ENCODE assay signal across 16 mouse cellular contexts in the genomic region with DNA sequence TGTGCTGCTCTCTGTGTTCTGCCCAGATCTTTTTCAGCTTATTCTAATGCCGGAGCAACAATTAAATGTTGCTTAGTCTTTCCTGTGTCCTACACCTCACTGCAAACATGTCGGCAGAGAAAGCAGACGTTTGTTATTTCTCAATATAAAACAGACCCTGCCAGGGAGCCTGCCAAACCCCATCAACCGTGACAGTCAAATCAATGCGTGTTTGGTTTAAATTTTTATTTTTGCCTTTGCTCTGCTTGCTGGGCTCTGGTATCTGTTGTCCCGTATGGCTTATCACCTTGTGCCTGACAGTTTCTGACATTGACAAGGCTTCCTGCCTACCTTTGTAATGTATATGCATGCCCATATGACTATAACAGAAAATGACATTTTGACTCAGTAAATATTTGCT.
A peak's percentile ranks its signal among the peaks of the same experiment; 100 is the strongest.
DNase-seq lines count a peak whose midpoint lies in the region; ATAC-seq lines count a peak whose summit lies in the region.
"Had no signal": no experiment of that assay in that cellular context is flagged by ENCODE, and none has a peak within 500 bp of the region (broad histone marks: within the 10 kb centered on the region; RNA-seq: fewer than 3 reads in every experiment).

No protein-coding gene starts in this region.

- no peak overlapping the region for H3K4me3 ChIP-seq in hindbrain, embryonic 12.5 days
- H3K4me3 ChIP-seq in hindbrain, embryonic 10.5 days, result no peak overlapping the region
- H3K4me3 ChIP-seq in neural tube, embryonic 13.5 days, result no peak overlapping the region
- H3K4me3 ChIP-seq in hindbrain, embryonic 16.5 days (ENCODE audit: low read length), result no peak overlapping the region
- H3K4me3 ChIP-seq: heart, embryonic 12.5 days; limb, embryonic 12.5 days had no signal

- ATAC-seq in hindbrain, embryonic 12.5 days (ENCODE audit: low FRiP score), result peak; percentile 36; the same call in 1 of the 2 replicates
- no peak for ATAC-seq in neural tube, embryonic 13.5 days (ENCODE audit: low read depth)
- ATAC-seq in hindbrain, embryonic 16.5 days, result peak; percentile 32; the same call in 1 of the 2 replicates
- no peak for ATAC-seq in frontal cortex, adult (ENCODE audit: low TSS enrichment)
- ATAC-seq: liver, postnatal 0 days had no signal

- H3K36me3 ChIP-seq in hindbrain, embryonic 12.5 days, result no peaks in the 10 kb centered on the region
- H3K36me3 ChIP-seq in hindbrain, embryonic 10.5 days, result no peaks in the 10 kb centered on the region
- no peaks in the 10 kb centered on the region for H3K36me3 ChIP-seq in neural tube, embryonic 13.5 days
- H3K36me3 ChIP-seq in hindbrain, embryonic 16.5 days (ENCODE audit: control insufficient read depth, insufficient read depth, low read length), result no peaks in the 10 kb centered on the region
- H3K36me3 ChIP-seq: heart, embryonic 12.5 days; limb, embryonic 12.5 days had no signal

- no peaks in the 10 kb centered on the region for H3K27me3 ChIP-seq in hindbrain, embryonic 12.5 days
- H3K27me3 ChIP-seq in hindbrain, embryonic 10.5 days (ENCODE audit: insufficient read depth, poor library complexity, severe bottlenecking), result no peaks in the 10 kb centered on the region
- no peaks in the 10 kb centered on the region for H3K27me3 ChIP-seq in neural tube, embryonic 13.5 days
- no peaks in the 10 kb centered on the region for H3K27me3 ChIP-seq in hindbrain, embryonic 16.5 days (replicated peaks; ENCODE audit: control insufficient read depth, insufficient read depth, low read length)
- H3K27me3 ChIP-seq: heart, embryonic 12.5 days; limb, embryonic 12.5 days had no signal

- 42% methylated on average over 6 of the region's 6 CpGs for WGBS in hindbrain, embryonic 12.5 days
- 51% methylated on average over 6 of the region's 6 CpGs for WGBS in hindbrain, embryonic 10.5 days
- 45% methylated on average over 6 of the region's 6 CpGs for WGBS in neural tube, embryonic 13.5 days
- 21% methylated on average over 6 of the region's 6 CpGs for whole genome bisulfite sequencing in hindbrain, embryonic 16.5 days

- H3K4me1 ChIP-seq in hindbrain, embryonic 12.5 days, result peaks cover 8% of the 10 kb centered on the region; the same call in 1 of the 2 replicates
- H3K4me1 ChIP-seq in hindbrain, embryonic 10.5 days (replicated peaks), result peaks cover 11% of the 10 kb centered on the region
- peaks cover 9% of the 10 kb centered on the region; the same call in 1 of the 2 replicates for H3K4me1 ChIP-seq in neural tube, embryonic 13.5 days (replicated peaks)
- H3K4me1 ChIP-seq in hindbrain, embryonic 16.5 days (ENCODE audit: control insufficient read depth, insufficient read depth, low read depth, low read length), result no peaks in the 10 kb centered on the region

- H3K9me3 ChIP-seq in hindbrain, embryonic 12.5 days (replicated peaks), result no peaks in the 10 kb centered on the region
- no peaks in the 10 kb centered on the region for H3K9me3 ChIP-seq in hindbrain, embryonic 10.5 days
- no peaks in the 10 kb centered on the region for H3K9me3 ChIP-seq in neural tube, embryonic 13.5 days
- H3K9me3 ChIP-seq in hindbrain, embryonic 16.5 days (ENCODE audit: control insufficient read depth, low read length), result no peaks in the 10 kb centered on the region
- H3K9me3 ChIP-seq: heart, embryonic 12.5 days; limb, embryonic 12.5 days had no signal

- H3K4me2 ChIP-seq in hindbrain, embryonic 12.5 days (replicated peaks), result no peak overlapping the region
- no peak overlapping the region for H3K4me2 ChIP-seq in neural tube, embryonic 13.5 days
- H3K4me2 ChIP-seq in hindbrain, embryonic 16.5 days (ENCODE audit: low read length), result no peak overlapping the region
- H3K4me2 ChIP-seq: heart, embryonic 12.5 days; limb, embryonic 12.5 days had no signal

- no peak for DNase-seq in hindbrain, embryonic 10.5 days (ENCODE audit: low spot score)
- no peak for DNase-seq in neural tube, embryonic 10.5 days (ENCODE audit: extremely low spot score, low spot score)
- no peak for DNase-seq in ovary, postnatal 10 days (ENCODE audit: low spot score)
- DNase-seq in natural killer cell, adult 2 months (ENCODE audit: low spot score in 2 of 2), result no peak
- DNase-seq: B cell, adult 2 months; cerebellum, adult 11-12 months; cerebellum, postnatal 36 days; liver, postnatal 0 days; lung, postnatal 36 days; right cerebral cortex, postnatal 25 days had no signal

- 0 out of 2 replicates have a peak overlapping the region, but pooled peaks have one; percentile 5 for H3K27ac ChIP-seq in hindbrain, embryonic 12.5 days
- no peak overlapping the region for H3K27ac ChIP-seq in hindbrain, embryonic 10.5 days
- H3K27ac ChIP-seq in neural tube, embryonic 13.5 days (replicated peaks), result 0 out of 2 replicates have a peak overlapping the region, but pooled peaks have one; percentile 1
- H3K27ac ChIP-seq in hindbrain, embryonic 16.5 days (ENCODE audit: low read depth, low read length), result no peak overlapping the region
- H3K27ac ChIP-seq: limb, embryonic 12.5 days had no signal

- no peak overlapping the region for H3K9ac ChIP-seq in hindbrain, embryonic 12.5 days
- no peak overlapping the region for H3K9ac ChIP-seq in neural tube, embryonic 13.5 days
- no peak overlapping the region for H3K9ac ChIP-seq in hindbrain, embryonic 16.5 days (ENCODE audit: low read depth, low read length)
- H3K9ac ChIP-seq: heart, embryonic 12.5 days; limb, embryonic 12.5 days; liver, postnatal 0 days had no signal

Comparison
In these comparisons a context has a peak if more than half of its experiments do, and no peak if none do; other contexts are left out.
1. H3K27ac ChIP-seq: peak in hindbrain, embryonic 12.5 days (single experiment) and neural tube, embryonic 13.5 days (single experiment); none in hindbrain, embryonic 10.5 days (single experiment) and hindbrain, embryonic 16.5 days (single experiment).
2. ATAC-seq: peak in hindbrain, embryonic 12.5 days (single experiment) and hindbrain, embryonic 16.5 days (single experiment); none in neural tube, embryonic 13.5 days (single experiment) and frontal cortex, adult (single experiment).